Mouse (Mus musculus) cerebellum, adult (tissue): ENCODE data around the gene Clec10a.

Experiments used
- ATAC-seq: cut with Nextera tagmentation; 2 replicates; pipeline ENCODE4 v1.9.2; 2017; ENCODE audit warnings: mild to moderate bottlenecking, moderate library complexity, mixed read lengths; ENCODE audit not compliant: insufficient number of reproducible peaks, low FRiP score, low TSS enrichment

Gene Clec10a

DNA sequence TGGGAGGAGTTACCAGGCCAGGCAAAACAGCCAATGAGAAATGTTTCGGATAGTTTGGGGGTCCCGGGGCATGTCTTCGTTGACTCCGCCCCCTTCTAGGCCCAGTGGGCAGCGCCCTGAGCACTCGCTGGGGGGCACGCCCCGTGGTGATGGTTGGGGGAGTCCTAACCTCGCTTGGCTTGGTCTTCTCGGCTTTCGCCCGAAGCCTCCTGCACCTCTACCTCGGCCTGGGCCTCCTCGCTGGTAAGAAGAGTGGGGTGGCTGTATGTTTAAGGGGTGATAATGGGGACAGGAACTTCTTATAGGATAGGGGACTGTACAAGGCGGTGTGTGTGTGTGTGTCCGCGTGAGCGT is 58.8 kb downstream of the Clec10a start:
- ATAC-seq = no peak

- no peak for ATAC-seq
These were observed 59.3 kb downstream of the Clec10a start for GRCm38 (mm10) chr11:70215301-70215700.

- ATAC-seq = no peak
These were observed 60.1 kb downstream of the Clec10a start for GRCm38 (mm10) chr11:70216103-70216502.

DNA sequence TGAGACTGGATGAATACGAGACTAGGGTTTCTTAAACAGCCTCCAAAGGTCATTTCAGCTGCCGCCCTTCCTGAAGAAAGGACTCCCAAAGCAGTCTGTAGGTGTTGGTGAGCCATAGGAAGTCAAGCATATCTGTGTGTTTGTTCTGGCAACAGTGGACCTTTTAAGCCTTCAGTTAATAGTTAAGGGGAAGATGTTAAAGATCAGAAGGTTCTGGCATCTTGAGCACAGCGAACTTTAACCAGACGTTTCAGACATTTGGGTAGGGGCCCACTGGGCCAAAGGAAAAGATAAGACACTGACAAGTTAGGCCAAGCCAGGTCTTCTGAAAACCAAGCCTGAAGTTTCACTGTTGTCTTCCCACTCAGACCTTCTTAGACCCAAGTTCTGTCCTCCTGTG is 62.0 kb downstream of the Clec10a start:
- no peak for ATAC-seq

- no peak for ATAC-seq
These were observed 62.9 kb downstream of the Clec10a start for GRCm38 (mm10) chr11:70218741-70219470.

DNA sequence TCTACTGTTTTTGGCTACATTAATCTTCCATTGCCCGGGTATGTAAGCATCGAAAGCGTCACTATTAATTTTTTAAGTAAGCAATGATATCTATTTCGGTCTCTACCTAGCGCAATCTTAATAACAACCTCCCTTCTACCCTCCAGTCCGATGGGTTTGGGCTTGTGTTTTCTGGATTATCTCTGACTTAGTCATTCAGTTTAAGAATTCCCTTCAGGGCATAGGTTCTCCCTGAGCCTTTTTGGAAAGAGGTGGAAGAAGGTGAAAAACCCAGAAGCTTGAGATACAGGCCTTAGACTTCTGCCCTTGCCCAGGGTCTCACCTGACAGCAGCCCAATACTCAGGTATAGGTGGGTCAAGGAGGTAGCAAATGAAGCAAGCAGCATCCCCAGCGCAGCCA is 63.9 kb downstream of the Clec10a start:
- no peak for ATAC-seq

DNA sequence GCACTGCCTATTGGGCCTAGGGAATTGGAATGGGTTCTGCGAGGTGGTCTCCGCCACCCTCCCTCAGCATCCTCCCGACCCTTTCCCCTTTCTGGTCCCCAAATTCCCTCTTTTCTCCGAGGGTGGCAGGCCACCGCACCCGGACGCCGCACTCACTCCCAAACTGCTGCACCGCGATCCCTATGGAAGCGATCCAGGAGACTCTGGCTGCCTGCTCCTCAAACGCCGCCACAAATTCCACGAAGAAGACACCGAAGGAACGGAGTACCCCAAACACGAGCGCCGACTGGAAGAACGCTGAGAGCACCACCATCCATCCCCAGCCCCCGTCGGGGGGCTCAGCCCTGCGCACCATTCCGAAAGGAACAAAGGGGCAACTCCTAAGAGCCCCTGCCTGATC is 64.3 kb downstream of the Clec10a start:
- no peak for ATAC-seq
